Mouse (Mus musculus) frontal cortex, adult 2 months (tissue): ENCODE results near the gene Zfand3. TPM values are rescaled to one million over a fixed set of nuclear protein-coding genes. Genes with fewer than 3 reads are reported as not detected.
A peak's percentile ranks its signal among the peaks of the same experiment; 100 is the strongest.

Source experiments
- DNase-seq, 2 experiments: peaks; one replicate each; pipeline ENCODE4 v3.0.0; 2022; ENCODE audit warnings: low spot score in 1 of 2; ENCODE audit errors: extremely low spot score in 1 of 2
- polyA plus RNA-seq: library from polyadenylated mRNA; depleted of rRNA; stranded (reverse); fragments of >200 nt; gene quantifications from 2 replicates; pipeline ENCODE4 v1.2.3, GENCODE M21; 2012

The Zfand3 gene
- polyA plus RNA-seq, 1 experiment: 100 TPM

DNA sequence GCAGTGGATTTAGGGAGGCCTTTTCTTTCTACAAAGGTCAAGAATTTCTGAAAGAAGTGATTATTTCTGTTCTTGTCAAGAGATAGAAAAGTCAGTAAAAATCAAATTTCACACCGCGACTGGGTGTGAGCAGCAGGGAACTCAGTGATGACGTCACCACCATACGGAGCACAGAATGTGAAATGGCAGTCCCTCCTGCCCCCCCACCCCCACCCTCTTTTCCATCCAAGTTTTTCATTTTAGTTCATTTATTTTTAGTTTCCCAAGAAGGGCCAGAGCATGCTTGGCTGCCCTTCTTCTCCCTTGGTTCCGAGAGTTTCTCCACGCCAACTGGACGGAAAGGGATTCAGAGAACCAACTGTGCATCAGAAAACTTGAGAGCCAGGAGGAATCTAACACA, 6.8 kb upstream of the Zfand3 start:
- DNase-seq: no peak

DNA sequence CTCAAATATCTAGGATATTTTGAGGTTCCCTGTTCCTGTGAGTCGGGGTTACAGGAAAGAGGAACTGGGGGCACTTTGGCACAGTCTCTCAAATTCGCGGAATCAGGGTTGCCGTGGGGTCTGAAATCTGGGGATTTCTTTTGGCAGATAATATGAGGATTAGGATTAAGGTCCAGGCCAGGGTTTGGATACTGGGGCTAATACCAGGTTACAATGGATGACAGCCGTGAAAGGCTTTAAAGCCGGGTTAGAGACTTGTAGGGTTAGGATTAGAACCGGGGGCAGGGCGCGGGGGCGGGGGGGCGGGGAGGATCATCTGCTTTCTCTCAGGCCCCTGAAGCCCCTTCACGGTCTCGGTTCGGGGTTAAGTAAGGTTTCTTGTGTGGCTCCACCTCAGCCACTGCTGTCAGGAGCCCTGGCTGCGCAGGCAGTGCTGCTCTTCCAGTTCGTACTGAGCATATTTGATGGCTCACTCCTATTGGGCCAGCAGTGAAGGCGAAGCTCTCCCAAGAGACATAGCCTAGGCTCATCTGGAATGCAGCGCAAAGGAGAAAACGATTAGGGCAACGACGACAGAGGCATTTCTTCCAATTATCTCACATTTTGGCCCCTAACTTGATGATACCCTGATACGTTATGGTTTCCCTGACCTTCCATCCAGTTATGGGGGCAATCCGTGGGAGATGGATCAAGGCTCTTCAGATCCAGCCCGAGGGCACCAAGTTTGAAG, 5.8 kb upstream of the Zfand3 start:
- no peak for DNase-seq

DNA sequence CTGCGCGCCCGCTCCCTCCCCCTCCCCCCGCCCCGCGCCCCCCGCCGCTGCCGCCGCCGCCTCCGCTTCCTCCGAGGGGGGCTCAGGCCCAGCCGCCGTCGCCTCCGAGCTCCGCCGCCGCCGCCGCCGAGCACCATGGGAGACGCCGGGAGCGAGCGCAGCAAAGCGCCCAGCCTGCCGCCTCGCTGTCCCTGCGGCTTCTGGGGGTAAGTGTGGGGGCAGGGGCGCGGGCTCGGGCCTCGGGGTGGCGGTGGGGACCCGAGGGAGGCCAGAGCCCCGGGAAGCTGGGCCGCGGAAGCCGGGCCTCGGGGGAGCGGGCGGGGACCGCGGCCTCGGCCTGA, 540 bp downstream of the Zfand3 start:
- no peak for DNase-seq

DNA sequence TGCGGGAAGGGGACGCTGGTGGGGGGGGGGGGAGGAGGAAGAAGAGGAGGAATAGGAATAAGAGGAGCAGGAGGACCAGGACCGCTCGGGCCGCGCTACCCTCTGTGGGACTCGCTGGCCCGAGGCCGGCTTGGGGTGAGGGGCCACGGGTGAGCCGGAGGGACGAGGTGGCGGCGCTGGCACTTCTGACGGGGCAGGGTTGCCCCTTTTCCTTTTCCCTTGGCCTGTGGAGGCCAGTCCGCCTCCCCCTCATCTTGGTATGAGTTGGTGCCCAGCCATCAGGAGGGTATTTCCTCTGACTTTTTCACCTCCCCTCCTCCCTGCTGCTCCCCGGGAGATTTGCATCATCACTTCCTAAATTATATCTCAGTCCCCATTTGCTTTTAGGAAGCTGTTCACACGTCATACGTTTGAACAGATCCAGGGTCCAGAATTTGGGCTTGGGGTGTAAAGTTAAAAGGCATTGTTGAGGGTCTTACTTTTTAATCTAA, 963 bp downstream of the Zfand3 start:
- no peak for DNase-seq

DNA sequence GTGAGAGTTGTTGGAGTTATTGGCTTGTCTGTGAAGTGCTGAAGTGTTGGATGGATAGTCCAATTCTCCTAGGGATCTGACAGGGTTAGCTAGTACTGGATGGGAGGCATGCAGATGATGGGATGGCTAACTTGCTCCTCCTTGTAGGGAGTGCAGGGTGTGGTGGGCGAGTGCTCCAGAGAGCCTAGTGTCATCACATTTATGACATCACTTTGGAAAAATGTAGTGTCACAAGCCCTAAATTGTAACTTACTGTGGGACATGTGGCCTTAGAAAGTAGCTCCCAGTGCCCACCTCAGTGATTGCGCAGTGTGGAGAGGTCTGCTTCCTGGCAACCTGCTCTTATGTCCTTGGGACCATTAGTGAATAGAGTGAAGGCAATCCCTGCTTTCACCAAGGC, 2.3 kb downstream of the Zfand3 start:
- DNase-seq: no peak

DNA sequence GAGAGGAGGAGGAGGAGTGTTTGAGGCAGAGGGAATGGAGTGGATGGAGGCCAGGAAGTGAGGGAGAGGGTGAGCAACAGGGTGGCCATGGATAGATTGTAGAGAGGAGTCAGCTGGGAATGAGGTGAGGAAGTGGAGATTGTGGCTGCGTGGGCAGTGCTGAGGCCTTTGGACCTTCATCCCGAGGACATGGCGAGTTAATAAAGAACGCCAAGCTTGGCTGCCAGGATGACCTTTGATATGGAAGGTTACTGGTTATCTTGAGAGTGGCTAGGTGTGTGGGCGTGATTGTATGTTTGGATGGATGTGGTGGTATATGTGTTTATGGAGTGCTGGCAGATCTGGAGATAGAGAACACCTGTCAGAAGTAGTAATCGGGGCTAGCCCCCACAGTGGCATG, 3.4 kb downstream of the Zfand3 start:
- DNase-seq: no peak

DNA sequence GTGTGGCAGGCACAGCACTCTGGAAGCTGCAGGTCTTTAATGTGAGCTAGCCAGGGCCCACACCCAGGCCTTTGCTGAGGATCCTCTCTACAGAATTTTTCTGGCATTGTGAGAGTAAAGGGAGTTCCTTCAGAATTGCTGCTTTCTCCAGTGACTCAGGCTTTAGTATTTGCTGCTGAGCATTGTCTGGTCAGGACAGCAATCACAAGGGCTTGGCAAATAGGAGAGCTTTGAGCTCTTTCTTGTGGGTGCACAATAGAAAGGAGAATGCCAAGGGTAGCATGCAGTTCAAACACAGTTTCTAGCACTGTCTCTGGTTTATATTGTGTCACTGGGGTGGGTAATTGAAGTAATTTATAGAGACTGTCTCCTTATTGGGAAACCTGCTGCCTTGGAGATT, 3.9 kb downstream of the Zfand3 start:
- DNase-seq: no peak

DNA sequence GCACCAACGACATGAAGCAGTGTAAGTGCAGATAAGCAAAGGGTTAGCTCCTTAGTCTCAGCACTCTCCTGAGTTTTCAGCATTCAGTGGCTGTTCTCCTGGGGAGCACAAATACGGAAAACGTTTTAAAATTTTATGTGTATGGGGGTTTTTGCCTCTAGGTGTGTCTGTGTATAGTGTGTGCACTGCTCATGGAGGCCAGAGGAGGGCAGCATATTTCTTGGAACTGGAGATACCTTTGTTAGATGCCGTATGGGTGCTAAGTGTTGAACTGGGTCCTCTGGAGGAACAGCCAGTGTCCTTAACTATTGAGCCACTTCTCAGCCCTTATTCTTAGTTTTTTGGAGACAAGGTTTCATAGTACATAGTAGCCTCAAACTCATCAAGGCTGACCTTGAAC, 10.1 kb downstream of the Zfand3 start:
- no peak for DNase-seq

DNA sequence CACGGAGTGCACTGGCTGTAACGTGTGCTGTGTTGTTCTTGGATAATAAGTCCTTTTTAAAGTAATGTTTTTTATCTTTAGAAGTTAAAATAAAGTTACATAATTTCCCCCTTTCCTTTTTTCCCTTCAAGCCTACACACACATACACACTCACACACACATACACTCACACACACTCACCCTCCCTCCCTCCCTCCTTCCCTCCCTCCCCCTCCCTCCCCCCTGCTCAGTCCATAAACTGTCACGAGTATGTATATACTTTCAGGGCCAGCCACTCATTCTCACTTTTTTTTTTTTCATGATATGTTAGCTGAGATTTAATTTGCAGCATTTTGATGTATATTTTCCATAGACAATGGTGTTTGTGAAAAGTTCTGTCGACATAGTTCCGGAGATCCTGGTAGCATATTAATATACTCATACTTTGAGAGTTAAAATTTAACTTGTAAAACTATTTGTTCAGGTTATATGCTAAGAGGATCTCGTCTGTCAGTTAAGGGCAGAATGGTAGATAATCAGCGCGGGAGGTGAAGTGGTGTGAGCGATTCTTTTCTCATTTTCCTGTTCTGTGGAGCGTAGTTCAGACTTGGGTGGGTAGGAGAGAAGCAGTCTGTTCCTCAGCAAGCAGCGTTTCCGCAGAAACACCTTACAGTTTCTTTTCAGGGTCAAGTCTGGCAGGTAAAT, 14.5 kb downstream of the Zfand3 start:
- no peak for DNase-seq

DNA sequence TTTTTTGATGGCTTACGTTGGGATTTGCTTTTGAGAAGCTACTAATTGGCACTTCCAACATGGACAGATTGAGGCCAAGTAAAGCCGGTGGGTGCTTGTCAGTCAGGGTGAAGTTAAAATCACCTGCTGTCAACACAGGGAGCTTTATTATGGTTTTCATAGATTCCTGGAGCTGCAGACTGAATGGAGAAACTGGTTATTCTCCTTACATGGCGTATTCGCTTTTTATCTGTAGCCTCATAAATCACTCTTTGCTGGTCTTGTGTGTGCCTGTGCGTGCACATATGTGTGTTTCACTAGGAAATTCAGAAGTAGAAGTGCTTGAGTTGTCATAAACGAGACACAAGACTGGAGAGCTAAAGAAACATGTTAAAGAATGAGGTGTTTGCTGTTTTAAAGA, 15.4 kb downstream of the Zfand3 start:
- no peak for DNase-seq

DNA sequence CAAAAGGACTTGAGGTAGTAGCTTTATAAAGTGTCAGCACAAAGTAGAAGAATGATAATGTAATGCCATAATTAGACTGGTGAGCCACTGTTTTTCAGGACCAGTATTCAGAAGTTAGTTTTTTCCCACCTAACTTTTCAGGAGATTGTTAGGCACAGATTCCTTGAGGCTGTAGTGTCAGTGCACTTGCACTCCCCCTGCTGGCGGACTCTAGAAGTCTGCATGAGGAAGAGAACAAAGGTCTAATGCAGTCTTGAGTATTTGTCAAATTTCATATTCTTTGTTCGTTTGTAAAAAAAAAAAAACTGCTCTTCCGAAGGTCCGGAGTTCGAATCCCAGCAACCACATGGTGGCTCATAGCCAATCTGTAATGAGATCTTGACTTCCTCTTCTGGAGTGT, 20.1 kb downstream of the Zfand3 start:
- peak; percentile 28 to 87 for DNase-seq

DNA sequence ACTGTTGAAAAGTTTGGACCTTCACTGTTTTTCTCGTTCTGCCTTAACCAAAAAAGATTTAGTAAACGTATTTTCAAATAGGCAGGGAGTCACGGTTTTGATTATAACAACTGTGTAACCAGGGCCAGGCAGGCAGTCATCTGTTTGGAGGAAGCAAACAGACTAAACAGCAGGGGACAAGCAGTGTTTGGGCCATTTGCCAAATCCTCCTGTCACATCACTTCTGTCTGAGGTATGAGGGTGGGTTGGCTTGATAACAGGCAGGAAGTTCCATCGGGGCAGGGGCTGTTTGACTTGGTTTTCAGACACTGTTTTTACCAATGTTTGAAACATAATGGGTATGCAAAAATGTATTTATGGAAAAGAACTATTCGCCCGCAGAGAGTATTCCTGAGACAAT, 22.1 kb downstream of the Zfand3 start:
- no peak for DNase-seq

DNA sequence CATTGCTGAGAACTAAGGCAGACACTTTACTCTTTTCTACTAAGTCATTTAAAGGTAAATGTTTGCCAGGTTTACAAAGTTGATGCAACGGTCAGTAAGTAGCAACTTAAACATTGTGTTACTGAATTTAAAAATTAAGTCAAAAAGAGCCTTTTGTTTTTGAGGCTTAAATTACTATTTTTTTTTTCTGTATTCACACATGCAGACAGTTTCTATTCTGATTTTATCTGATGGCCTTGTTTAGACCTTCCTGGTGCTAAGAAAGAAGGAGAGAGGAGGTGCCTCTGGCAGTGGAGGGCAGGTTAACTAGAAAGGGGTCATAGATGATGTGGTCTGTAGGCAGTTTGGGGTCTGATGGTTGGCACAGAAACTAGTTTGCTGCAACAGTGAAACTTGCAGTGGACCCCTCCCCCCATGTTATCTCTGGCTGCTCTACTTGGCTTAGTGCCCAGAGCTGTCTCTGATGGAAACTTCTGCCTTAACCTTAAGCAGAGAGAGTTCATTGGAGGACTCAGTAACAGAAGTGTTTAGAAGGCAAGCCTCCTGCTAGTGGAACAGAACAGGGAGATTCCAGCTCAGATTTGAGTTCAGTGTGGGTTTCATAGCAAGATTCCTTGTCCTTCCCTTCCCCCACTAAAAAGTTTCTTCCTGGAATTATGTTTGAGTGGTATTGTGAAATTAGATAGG, 23.0 kb downstream of the Zfand3 start:
- DNase-seq: peak in 1 of 2 experiments; percentile 27

DNA sequence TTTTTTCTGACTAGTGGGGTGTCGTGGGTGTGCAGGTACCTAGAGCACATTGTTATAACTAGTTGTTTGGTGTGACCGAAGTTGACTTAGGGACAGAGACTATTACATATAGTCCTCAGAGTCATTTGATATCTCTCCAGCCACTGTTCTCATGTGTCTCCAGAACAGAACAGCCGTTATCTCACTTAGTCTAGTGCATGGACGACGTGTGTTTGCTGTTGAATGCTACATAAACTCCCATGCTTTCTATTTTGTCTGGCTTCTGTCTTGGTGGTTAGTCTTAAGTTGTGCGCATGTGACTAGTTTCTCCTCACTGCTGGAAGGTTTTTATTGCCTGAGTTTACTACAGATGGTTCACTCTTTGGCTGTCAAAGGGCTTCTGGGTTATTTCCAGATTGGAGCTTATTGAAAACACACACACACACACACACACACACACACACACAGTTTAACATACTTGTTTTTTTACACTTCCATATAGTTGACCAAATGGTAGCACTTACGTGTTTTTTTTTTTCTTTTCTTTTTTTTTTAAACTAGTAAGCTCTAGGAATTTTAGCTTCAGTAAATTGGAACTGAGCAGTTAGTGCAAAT, 25.2 kb downstream of the Zfand3 start:
- DNase-seq: no peak

DNA sequence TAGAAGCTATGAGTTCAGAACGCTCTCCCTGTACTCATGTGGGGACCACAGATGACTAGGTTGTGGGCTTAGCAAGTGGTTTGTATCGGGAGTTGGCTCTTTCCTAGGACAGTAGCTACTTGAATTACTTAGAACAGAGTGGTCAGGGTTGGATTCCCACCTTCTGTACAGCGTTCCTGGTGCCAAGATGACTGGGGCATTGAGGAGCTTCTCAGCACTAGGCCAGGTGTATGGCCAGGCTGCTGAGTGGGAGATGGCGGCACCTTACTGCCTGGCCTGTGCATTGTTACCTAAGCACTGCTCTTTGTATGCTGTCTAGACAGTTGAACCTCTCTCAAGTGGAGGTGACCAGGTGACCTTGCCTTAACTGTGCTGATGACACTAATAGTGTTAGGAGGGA, 28.3 kb downstream of the Zfand3 start:
- DNase-seq: no peak

DNA sequence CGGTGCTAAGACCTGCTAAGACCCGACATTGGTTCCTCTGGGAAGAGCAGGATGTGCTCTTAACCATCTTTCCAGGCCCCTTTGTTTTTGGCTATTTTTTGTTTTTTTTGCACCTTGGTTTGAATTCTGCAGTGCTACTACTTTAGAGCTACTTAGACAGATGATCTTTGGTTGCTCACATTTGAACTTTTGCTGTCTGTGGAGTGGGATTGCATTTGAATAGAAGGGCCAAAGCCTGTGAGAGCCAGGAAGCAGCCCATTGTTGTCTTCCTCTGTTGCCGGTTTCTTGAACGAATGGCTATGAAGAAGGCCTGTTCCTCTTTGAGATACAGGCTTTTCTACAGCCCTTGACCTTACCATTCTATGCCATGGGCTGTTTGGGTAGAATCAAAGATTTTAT, 29.5 kb downstream of the Zfand3 start:
- DNase-seq: no peak

DNA sequence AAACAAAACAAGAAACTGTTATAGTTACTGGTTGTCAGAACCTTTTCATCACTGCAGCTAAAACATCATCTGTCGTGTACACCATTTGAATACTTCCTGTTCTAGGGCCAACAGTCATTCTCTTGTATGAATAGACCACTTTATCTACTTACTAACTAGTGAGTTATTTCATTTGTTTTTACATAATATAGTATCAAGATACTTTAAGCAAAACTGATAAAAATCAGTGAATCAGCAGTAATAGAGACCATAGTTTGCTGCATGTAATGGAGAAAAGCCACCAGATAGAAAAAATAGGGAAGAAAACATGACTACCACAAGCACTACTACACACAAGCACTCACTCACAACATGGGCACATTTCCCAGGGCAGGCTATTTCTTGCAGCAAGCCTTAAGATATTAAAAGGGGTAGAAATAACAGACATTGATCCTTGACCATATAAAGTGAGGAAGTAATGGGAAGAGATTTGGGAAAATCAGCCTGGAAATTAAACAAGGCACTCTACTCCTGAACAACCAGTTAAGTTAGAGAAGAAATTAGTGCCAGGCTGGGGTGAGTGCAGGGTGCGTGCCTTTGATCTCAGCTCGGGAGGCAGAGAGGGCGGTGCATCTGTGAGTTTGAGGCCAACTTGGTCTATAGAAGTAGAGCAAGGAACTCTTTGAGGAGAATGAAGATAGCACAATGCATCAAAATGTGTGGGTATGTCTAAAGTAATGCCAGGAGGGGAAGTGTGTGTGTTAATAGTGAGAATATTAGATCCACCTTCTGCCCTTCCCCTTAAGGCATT, 30.9 kb downstream of the Zfand3 start:
- no peak for DNase-seq

DNA sequence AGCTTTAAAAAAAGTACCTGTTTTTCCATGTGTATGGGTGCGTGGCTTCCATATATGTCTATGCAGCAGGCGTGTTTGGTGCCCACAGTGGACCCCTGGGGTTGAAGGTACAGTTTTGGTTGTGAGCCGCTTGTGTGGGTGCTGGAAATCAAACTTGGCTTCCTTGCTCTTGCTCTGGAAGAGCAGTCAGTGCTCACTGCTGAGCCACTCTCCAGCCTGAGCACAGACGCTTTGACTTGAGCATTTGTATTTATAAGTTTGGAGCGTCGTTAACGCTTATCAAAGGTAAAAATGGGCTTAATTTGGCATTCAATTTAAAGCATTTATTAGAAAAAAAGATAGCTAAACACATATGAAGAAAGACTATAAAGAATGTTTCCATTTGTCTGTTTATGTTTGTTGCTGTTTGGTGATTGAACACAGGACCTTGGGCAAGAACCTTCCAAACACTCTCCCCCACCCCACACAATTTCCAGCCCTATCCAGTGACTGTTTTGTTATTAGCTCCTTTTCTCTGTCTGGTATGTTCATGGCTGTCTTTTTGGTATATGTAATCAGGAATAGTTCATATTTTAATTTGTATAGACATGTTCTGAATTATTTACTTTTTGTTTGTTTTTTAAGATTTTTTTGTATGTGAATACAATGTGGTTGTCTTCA, 38.8 kb downstream of the Zfand3 start:
- no peak for DNase-seq

DNA sequence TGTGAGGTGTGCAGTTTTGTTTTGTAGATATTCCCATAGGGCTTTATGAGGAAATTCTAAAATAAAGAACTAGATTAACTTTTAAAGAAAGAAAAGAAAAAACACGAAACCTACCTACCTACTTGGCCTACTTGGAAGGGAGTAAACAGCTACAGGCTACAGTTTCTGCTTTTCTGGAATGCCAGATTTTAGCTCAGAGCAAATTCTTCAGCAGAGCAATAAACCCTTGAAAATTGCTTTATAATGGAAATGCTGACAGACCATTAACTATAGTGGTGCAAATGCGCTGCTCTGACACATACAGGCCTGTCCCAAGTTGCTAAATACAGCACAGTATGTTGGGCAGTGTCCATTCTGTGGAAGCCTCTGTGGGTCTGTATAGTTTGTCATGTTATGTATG, 40.6 kb downstream of the Zfand3 start:
- DNase-seq: no peak

DNA sequence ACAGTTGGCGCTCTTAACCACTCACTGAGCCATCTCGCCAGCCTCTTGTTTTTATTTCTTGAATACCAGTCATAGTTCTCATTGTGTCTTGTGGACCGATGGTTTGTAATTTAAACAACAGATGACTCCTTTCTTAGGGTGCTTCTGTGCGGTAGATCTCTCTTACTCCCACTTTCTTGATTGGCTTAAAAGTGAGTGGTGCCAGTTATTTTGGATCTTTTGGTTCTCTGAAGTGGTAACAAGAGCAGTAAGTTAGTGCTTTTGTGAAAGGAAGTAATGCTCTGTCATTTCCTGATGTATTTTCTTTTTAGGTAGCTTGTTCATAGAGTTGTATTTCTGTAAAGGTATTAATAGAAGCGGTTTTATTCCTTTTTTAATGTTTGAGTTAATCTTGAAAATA, 42.1 kb downstream of the Zfand3 start:
- no peak for DNase-seq
